ENCODE assay signal across 21 mouse cellular contexts in genomic region chr14:116473378-116474179, GRCm38 (mm10).
A peak's percentile ranks its signal among the peaks of the same experiment; 100 is the strongest.
DNase-seq lines count a peak whose midpoint lies in the region; ATAC-seq and TF ChIP-seq lines count a peak whose summit lies in the region.
"Had no signal": no experiment of that assay in that cellular context is flagged by ENCODE, and none has a peak within 500 bp of the region (broad histone marks: within the 10 kb centered on the region; RNA-seq: fewer than 3 reads in every experiment).

No protein-coding gene starts in this region.

- WGBS in kidney, postnatal 0 days = 40% methylated on average over 8 of the region's 8 CpGs
- WGBS in forebrain, embryonic 16.5 days = 87% methylated on average over 8 of the region's 8 CpGs

- no peak overlapping the region for H3K27ac ChIP-seq in kidney, postnatal 0 days
- H3K27ac ChIP-seq in forebrain, embryonic 16.5 days (ENCODE audit: low read length) = no peak overlapping the region
- H3K27ac ChIP-seq: embryonic facial prominence, embryonic 13.5 days; forebrain, embryonic 12.5 days; gastrocnemius, adult 2 months; hindbrain, embryonic 10.5 days; hindbrain, embryonic 14.5 days had no signal

- H3K9me3 ChIP-seq in kidney, postnatal 0 days (replicated peaks; ENCODE audit: low read length) = no peaks in the 10 kb centered on the region
- 0 out of 2 replicates have a peak, but pooled peaks cover 2% of the 10 kb centered on the region for H3K9me3 ChIP-seq in G1E (replicated peaks)
- H3K9me3 ChIP-seq in forebrain, embryonic 16.5 days (ENCODE audit: control insufficient read depth, low read length) = no peaks in the 10 kb centered on the region
- H3K9me3 ChIP-seq: embryonic facial prominence, embryonic 13.5 days; forebrain, embryonic 12.5 days; hindbrain, embryonic 10.5 days had no signal

- DNase-seq in embryo, embryonic 11 days = peak; percentile 16
- DNase-seq in embryo, embryonic 9.5 days (ENCODE audit: extremely low spot score) = no peak
- peak; percentile 58 for DNase-seq in kidney, postnatal 0 days (ENCODE audit: low spot score)
- no peak for DNase-seq in kidney, adult 11 months
- no peak for DNase-seq in G1E (ENCODE audit: low spot score)
- DNase-seq in mesoderm, embryonic 11.5 days (ENCODE audit: low read depth, low spot score) = peak; percentile 48
- DNase-seq: adrenal gland, postnatal 14 days; cerebellum, adult 11-12 months; cerebellum, adult 9-10 months; cerebellum, postnatal 25 days; forebrain, postnatal 0 days; gastrocnemius, adult 2 months; gastrocnemius, postnatal 25 days had no signal

- H3K4me2 ChIP-seq in kidney, postnatal 0 days (ENCODE audit: low read length) = no peak overlapping the region
- no peak overlapping the region for H3K4me2 ChIP-seq in forebrain, embryonic 16.5 days (ENCODE audit: low read length)
- H3K4me2 ChIP-seq: embryonic facial prominence, embryonic 13.5 days; forebrain, embryonic 12.5 days; heart, embryonic 12.5 days; hindbrain, embryonic 14.5 days had no signal

- peak; percentile 69 for ATAC-seq in kidney, postnatal 0 days (replicated peaks; ENCODE audit: low FRiP score, low read depth)
- peak; percentile 11; the same call in 1 of the 2 replicates for ATAC-seq in G1E (ENCODE audit: extremely low read depth, insufficient number of reproducible peaks, low FRiP score, poor library complexity, severe bottlenecking)
- no peak for ATAC-seq in forebrain, embryonic 16.5 days
- ATAC-seq: activated CD4-positive, CD25-positive, alpha-beta regulatory T cell, adult 4 months; forebrain, postnatal 0 days; Patski had no signal

- no peak overlapping the region for H3K4me3 ChIP-seq in kidney, postnatal 0 days (replicated peaks; ENCODE audit: low read depth, low read length)
- H3K4me3 ChIP-seq in G1E (ENCODE audit: low read depth, low read length) = no peak overlapping the region
- no peak overlapping the region for H3K4me3 ChIP-seq in forebrain, embryonic 16.5 days (replicated peaks; ENCODE audit: low read length)
- H3K4me3 ChIP-seq: embryonic facial prominence, embryonic 13.5 days; forebrain, embryonic 12.5 days; gastrocnemius, adult 2 months; heart, embryonic 12.5 days; hindbrain, embryonic 10.5 days had no signal

- H3K4me1 ChIP-seq in kidney, postnatal 0 days (replicated peaks; ENCODE audit: insufficient read depth, low read length) = no peaks in the 10 kb centered on the region
- no peaks in the 10 kb centered on the region for H3K4me1 ChIP-seq in G1E (ENCODE audit: insufficient read depth, low read depth, low read length)
- H3K4me1 ChIP-seq in forebrain, embryonic 16.5 days (replicated peaks; ENCODE audit: control insufficient read depth, insufficient read depth, low read length) = no peaks in the 10 kb centered on the region
- H3K4me1 ChIP-seq: embryonic facial prominence, embryonic 13.5 days; forebrain, embryonic 12.5 days; heart, embryonic 12.5 days; hindbrain, embryonic 10.5 days had no signal

- H3K36me3 ChIP-seq in kidney, postnatal 0 days (ENCODE audit: insufficient read depth, low read length) = no peaks in the 10 kb centered on the region
- no peaks in the 10 kb centered on the region for H3K36me3 ChIP-seq in G1E (replicated peaks)
- no peaks in the 10 kb centered on the region for H3K36me3 ChIP-seq in forebrain, embryonic 16.5 days (ENCODE audit: control insufficient read depth, insufficient read depth)
- H3K36me3 ChIP-seq: embryonic facial prominence, embryonic 13.5 days; forebrain, embryonic 12.5 days; heart, embryonic 12.5 days; hindbrain, embryonic 10.5 days had no signal

- TF ChIP-seq CTCF in kidney, postnatal 0 days (IDR thresholded peaks at IDR 0.05; ENCODE audit: low read depth) = no peak
- TF ChIP-seq CTCF in G1E (IDR thresholded peaks at IDR 0.05; ENCODE audit: low read depth, low read length) = no peak

- H3K27me3 ChIP-seq in kidney, postnatal 0 days (ENCODE audit: insufficient read depth, low read length) = no peaks in the 10 kb centered on the region
- no peaks in the 10 kb centered on the region for H3K27me3 ChIP-seq in G1E (ENCODE audit: insufficient read depth, low read length)
- no peaks in the 10 kb centered on the region for H3K27me3 ChIP-seq in forebrain, embryonic 16.5 days (replicated peaks; ENCODE audit: control insufficient read depth, insufficient read depth, low read length)
- H3K27me3 ChIP-seq: embryonic facial prominence, embryonic 13.5 days; forebrain, embryonic 12.5 days; heart, embryonic 12.5 days; Patski had no signal

- no peak overlapping the region for H3K9ac ChIP-seq in kidney, postnatal 0 days (ENCODE audit: low read depth, low read length)
- no peak overlapping the region for H3K9ac ChIP-seq in forebrain, embryonic 16.5 days (replicated peaks; ENCODE audit: low read depth, low read length)
- H3K9ac ChIP-seq: embryonic facial prominence, embryonic 13.5 days; forebrain, embryonic 12.5 days; forebrain, postnatal 0 days; heart, embryonic 12.5 days; hindbrain, embryonic 14.5 days had no signal

Comparison
In these comparisons a context has a peak if more than half of its experiments do, and no peak if none do; other contexts are left out.
1. DNase-seq: peak in embryo, embryonic 11 days (single experiment), kidney, postnatal 0 days (single experiment) and mesoderm, embryonic 11.5 days (single experiment); none in embryo, embryonic 9.5 days (single experiment), kidney, adult 11 months (single experiment) and G1E (single experiment).